Mouse (Mus musculus) A20 (cell line): ENCODE results near the gene Rarg.

Experiments used
- DNase-seq: peaks from one replicate; pipeline ENCODE4 v3.0.0-alpha.2; 2011; ENCODE audit warnings: low read depth, low spot score

Rarg gene

GRCm38 (mm10) chr15:102258076-102258470 lies 756 bp upstream of the Rarg start:
- DNase-seq = no peak

- DNase-seq = no peak
These were observed 701 bp downstream of the Rarg start for GRCm38 (mm10) chr15:102256431-102257201.

GRCm38 (mm10) chr15:102255547-102256255 lies 1.6 kb downstream of the Rarg start:
- no peak for DNase-seq

GRCm38 (mm10) chr15:102250521-102250920 lies 6.8 kb downstream of the Rarg start:
- DNase-seq = no peak

GRCm38 (mm10) chr15:102249967-102250366 lies 7.3 kb downstream of the Rarg start:
- DNase-seq = no peak

GRCm38 (mm10) chr15:102249251-102249691 lies 8.0 kb downstream of the Rarg start:
- no peak for DNase-seq

GRCm38 (mm10) chr15:102248812-102249191 lies 8.5 kb downstream of the Rarg start:
- no peak for DNase-seq

- DNase-seq = no peak
These were observed 9.0 kb downstream of the Rarg start for GRCm38 (mm10) chr15:102248131-102248811.

GRCm38 (mm10) chr15:102247252-102248130 lies 9.8 kb downstream of the Rarg start:
- DNase-seq = peak; percentile 43

- DNase-seq = peak; percentile 78
These were observed 10.5 kb downstream of the Rarg start for GRCm38 (mm10) chr15:102246866-102247251.

- DNase-seq = peak; percentile 50
These were observed 11.2 kb downstream of the Rarg start for GRCm38 (mm10) chr15:102245891-102246741.

- no peak for DNase-seq
These were observed 11.8 kb downstream of the Rarg start for GRCm38 (mm10) chr15:102245461-102245881.

GRCm38 (mm10) chr15:102244306-102245191 lies 12.8 kb downstream of the Rarg start:
- DNase-seq = no peak

GRCm38 (mm10) chr15:102243229-102244190 lies 13.8 kb downstream of the Rarg start:
- DNase-seq = no peak

- no peak for DNase-seq
These were observed 14.7 kb downstream of the Rarg start for GRCm38 (mm10) chr15:102242404-102243228.

- DNase-seq = no peak
These were observed 16.7 kb downstream of the Rarg start for GRCm38 (mm10) chr15:102240607-102241006.

- no peak for DNase-seq
These were observed 17.5 kb downstream of the Rarg start for GRCm38 (mm10) chr15:102239851-102240250.
